Mouse (Mus musculus): Measurements from ENCODE around the gene Abr.

DNA sequence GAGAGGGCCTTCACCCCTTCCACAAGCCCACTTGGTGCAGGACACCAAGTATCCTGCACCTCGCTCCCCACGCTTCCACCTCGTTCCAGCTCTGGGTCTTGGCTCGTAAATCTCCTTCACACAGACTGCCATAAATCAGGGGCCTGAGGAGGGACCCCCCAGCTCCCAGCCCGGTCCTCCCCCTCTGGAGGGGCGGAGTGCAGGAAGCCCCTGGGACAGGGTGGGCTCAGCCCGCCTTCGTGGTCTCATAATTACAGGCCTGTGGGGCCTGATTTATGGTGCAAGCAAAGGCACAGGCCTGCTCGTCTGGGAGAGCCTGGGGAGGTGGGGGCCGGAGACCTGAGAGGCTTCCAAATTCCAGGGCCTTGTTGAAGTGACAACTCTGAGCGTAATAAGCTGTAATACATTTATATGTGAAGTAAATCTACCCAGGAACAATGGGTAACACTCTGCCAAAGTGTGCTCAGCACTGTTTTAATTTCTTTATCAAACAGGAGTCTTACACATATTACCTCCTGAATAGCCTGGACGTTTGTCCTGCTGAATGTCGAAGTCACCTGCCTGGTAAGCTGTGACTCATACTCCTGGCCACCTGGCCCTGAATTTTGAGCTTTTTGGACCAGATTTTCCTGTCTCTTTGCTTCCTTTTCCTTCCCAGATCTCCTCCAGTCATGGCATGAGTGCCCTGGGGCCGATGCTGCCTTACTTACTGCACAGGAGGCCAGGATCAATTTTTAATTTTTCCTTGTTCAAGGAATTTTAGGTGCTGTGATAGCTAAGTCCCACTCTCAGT, 37.2 kb upstream of the Abr start:
- TF ChIP-seq TCF12 (IDR thresholded peaks at IDR 0.05; ENCODE audit: insufficient read depth, poor library complexity, severe bottlenecking), result no peak
- no peak for TF ChIP-seq MYOD1 (IDR thresholded peaks at IDR 0.05; ENCODE audit: control insufficient read depth in 1 of 3, insufficient read length in 2 of 3, low read depth in 2 of 3)
- TF ChIP-seq POLR2A (IDR thresholded peaks at IDR 0.05; ENCODE audit: insufficient read length, low read depth), result no peak
- TF ChIP-seq MAX (IDR thresholded peaks at IDR 0.05; ENCODE audit: low read depth), result no peak
